In genomic region chr5:99552645-99553044, GRCm38 (mm10) we compare ENCODE assay signal across 18 mouse cellular contexts.
A peak's percentile ranks its signal among the peaks of the same experiment; 100 is the strongest.
DNase-seq lines count a peak whose midpoint lies in the region; ATAC-seq lines count a peak whose summit lies in the region.
"Had no signal": no experiment of that assay in that cellular context is flagged by ENCODE, and none has a peak within 500 bp of the region (broad histone marks: within the 10 kb centered on the region; RNA-seq: fewer than 3 reads in every experiment).

No protein-coding gene starts in this region.

- intact Hi-C loops in left cerebral cortex, postnatal 14 days (cut with DNase I), result no loop called here

- H3K4me3 ChIP-seq in forebrain, embryonic 16.5 days (replicated peaks; ENCODE audit: low read length), result no peak overlapping the region
- H3K4me3 ChIP-seq in neural tube, embryonic 14.5 days (ENCODE audit: low read depth, low read length), result no peak overlapping the region
- H3K4me3 ChIP-seq: erythroblast, embryonic 14.5 days; midbrain, embryonic 15.5 days had no signal

- peaks cover 9% of the 10 kb centered on the region for H3K4me1 ChIP-seq in forebrain, embryonic 16.5 days (replicated peaks; ENCODE audit: control insufficient read depth, insufficient read depth, low read length)
- no peaks in the 10 kb centered on the region for H3K4me1 ChIP-seq in neural tube, embryonic 14.5 days (ENCODE audit: control insufficient read depth, insufficient read depth, low read length)
- H3K4me1 ChIP-seq: midbrain, embryonic 15.5 days had no signal

- H3K36me3 ChIP-seq in forebrain, embryonic 16.5 days (ENCODE audit: control insufficient read depth, insufficient read depth), result no peaks in the 10 kb centered on the region
- H3K36me3 ChIP-seq in neural tube, embryonic 14.5 days (ENCODE audit: control insufficient read depth, insufficient read depth, low read length), result no peaks in the 10 kb centered on the region
- H3K36me3 ChIP-seq: midbrain, embryonic 15.5 days had no signal

- DNase-seq in embryo, embryonic 10 days (ENCODE audit: low spot score), result peak; percentile 22
- DNase-seq in embryo, embryonic 9.5 days (ENCODE audit: extremely low spot score), result no peak
- peak; percentile 51 for DNase-seq in ES-CJ7 (ENCODE audit: low read depth, low spot score)
- no peak for DNase-seq in left cerebral cortex, postnatal 14 days (ENCODE audit: low spot score in 2 of 2)
- DNase-seq in adrenal gland, adult (ENCODE audit: inconsistent age in 2 of 2, low spot score in 1 of 2), result no peak
- no peak for DNase-seq in kidney, adult 18-20 months
- DNase-seq: adrenal gland, adult 8-10 months; cerebellum, postnatal 36 days; lung, postnatal 4 days; right cerebral cortex, postnatal 25 days had no signal

- peaks cover 3% of the 10 kb centered on the region; the same call in 1 of the 2 replicates for H3K27me3 ChIP-seq in forebrain, embryonic 16.5 days (replicated peaks; ENCODE audit: control insufficient read depth, insufficient read depth, low read length)
- no peaks in the 10 kb centered on the region for H3K27me3 ChIP-seq in neural tube, embryonic 14.5 days (ENCODE audit: control insufficient read depth, insufficient read depth, low read length)
- H3K27me3 ChIP-seq: CH12.LX; midbrain, embryonic 15.5 days; Patski had no signal

- H3K27ac ChIP-seq in forebrain, embryonic 16.5 days (ENCODE audit: low read length), result no peak overlapping the region
- peak overlapping the region; percentile 53; the same call in 1 of the 2 replicates for H3K27ac ChIP-seq in neural tube, embryonic 14.5 days (ENCODE audit: low read depth, low read length)
- H3K27ac ChIP-seq: hindbrain, postnatal 0 days; kidney, postnatal 0 days; midbrain, embryonic 15.5 days had no signal

- peak; percentile 75 for ATAC-seq in forebrain, embryonic 16.5 days
- ATAC-seq in neural tube, embryonic 14.5 days (ENCODE audit: low read depth), result peak; percentile 66; the same call in 1 of the 2 replicates
- ATAC-seq: hindbrain, postnatal 0 days; midbrain, embryonic 15.5 days; Patski had no signal

- H3K9ac ChIP-seq in forebrain, embryonic 16.5 days (replicated peaks; ENCODE audit: low read depth, low read length), result no peak overlapping the region
- H3K9ac ChIP-seq in neural tube, embryonic 14.5 days (replicated peaks; ENCODE audit: low read depth, low read length), result no peak overlapping the region
- H3K9ac ChIP-seq: midbrain, embryonic 15.5 days had no signal

- H3K9me3 ChIP-seq in forebrain, embryonic 16.5 days (ENCODE audit: control insufficient read depth, low read length), result no peaks in the 10 kb centered on the region
- H3K9me3 ChIP-seq in neural tube, embryonic 14.5 days (ENCODE audit: control insufficient read depth, low read length), result no peaks in the 10 kb centered on the region
- H3K9me3 ChIP-seq: midbrain, embryonic 15.5 days had no signal

- no peak overlapping the region for H3K4me2 ChIP-seq in forebrain, embryonic 16.5 days (ENCODE audit: low read length)
- H3K4me2 ChIP-seq in neural tube, embryonic 14.5 days (ENCODE audit: low read depth, low read length), result no peak overlapping the region
- H3K4me2 ChIP-seq: midbrain, embryonic 15.5 days had no signal

- 21% methylated on average over 7 of the region's 7 CpGs for WGBS in forebrain, embryonic 16.5 days
- WGBS in neural tube, embryonic 14.5 days, result 7% methylated on average over 7 of the region's 7 CpGs

Comparison
In these comparisons a context has a peak if more than half of its experiments do, and no peak if none do; other contexts are left out.
1. DNase-seq: peak in embryo, embryonic 10 days (single experiment) and ES-CJ7 (single experiment); none in embryo, embryonic 9.5 days (single experiment), left cerebral cortex, postnatal 14 days (0 of 2), adrenal gland, adult (0 of 2) and kidney, adult 18-20 months (single experiment).